Mouse (Mus musculus): ENCODE measurements around the gene Runx2.

Runx2 gene

GRCm38 (mm10) chr17:44599856-44600255 is 214.7 kb downstream of the Runx2 start:
- DNase-seq (ENCODE audit: low read depth in 1 of 2, low spot score in 2 of 2): no peak

- DNase-seq (ENCODE audit: low read depth in 1 of 2, low spot score in 2 of 2): no peak
These were observed 215.5 kb downstream of the Runx2 start for GRCm38 (mm10) chr17:44599132-44599531.

- no peak for DNase-seq (ENCODE audit: low read depth in 1 of 2, low spot score in 2 of 2)
These were observed 216.6 kb downstream of the Runx2 start for GRCm38 (mm10) chr17:44597918-44598504.

GRCm38 (mm10) chr17:44592737-44593090 is 221.9 kb downstream of the Runx2 start:
- no peak for DNase-seq (ENCODE audit: low read depth in 1 of 2, low spot score in 2 of 2)

- no peak for DNase-seq (ENCODE audit: low read depth in 1 of 2, low spot score in 2 of 2)
These were observed 222.4 kb downstream of the Runx2 start for GRCm38 (mm10) chr17:44592067-44592736.

GRCm38 (mm10) chr17:44588470-44588869 is 226.1 kb downstream of the Runx2 start:
- no peak for DNase-seq (ENCODE audit: low read depth in 1 of 2, low spot score in 2 of 2)

GRCm38 (mm10) chr17:44588020-44588419 is 226.6 kb downstream of the Runx2 start:
- DNase-seq (ENCODE audit: low read depth in 1 of 2, low spot score in 2 of 2): no peak

GRCm38 (mm10) chr17:44586196-44586595 is 228.4 kb downstream of the Runx2 start:
- DNase-seq (ENCODE audit: low read depth in 1 of 2, low spot score in 2 of 2): no peak

GRCm38 (mm10) chr17:44584781-44585180 is 229.8 kb downstream of the Runx2 start:
- no peak for DNase-seq (ENCODE audit: low read depth in 1 of 2, low spot score in 2 of 2)

- no peak for DNase-seq (ENCODE audit: low read depth in 1 of 2, low spot score in 2 of 2)
These were observed 236.8 kb downstream of the Runx2 start for GRCm38 (mm10) chr17:44577791-44578190.

GRCm38 (mm10) chr17:44570899-44571298 is 243.7 kb downstream of the Runx2 start:
- DNase-seq (ENCODE audit: low read depth in 1 of 2, low spot score in 2 of 2): no peak

GRCm38 (mm10) chr17:44569020-44569621 is 245.5 kb downstream of the Runx2 start:
- DNase-seq (ENCODE audit: low read depth in 1 of 2, low spot score in 2 of 2): no peak

GRCm38 (mm10) chr17:44566992-44567391 is 247.6 kb downstream of the Runx2 start:
- no peak for DNase-seq (ENCODE audit: low read depth in 1 of 2, low spot score in 2 of 2)

- no peak for DNase-seq (ENCODE audit: low read depth in 1 of 2, low spot score in 2 of 2)
These were observed 248.6 kb downstream of the Runx2 start for GRCm38 (mm10) chr17:44565884-44566515.

- DNase-seq (ENCODE audit: low read depth in 1 of 2, low spot score in 2 of 2): no peak
These were observed 249.2 kb downstream of the Runx2 start for GRCm38 (mm10) chr17:44565311-44565831.

GRCm38 (mm10) chr17:44564611-44565198 is 249.9 kb downstream of the Runx2 start:
- DNase-seq (ENCODE audit: low read depth in 1 of 2, low spot score in 2 of 2): no peak

GRCm38 (mm10) chr17:44560016-44560415 is 254.6 kb downstream of the Runx2 start:
- DNase-seq (ENCODE audit: low read depth in 1 of 2, low spot score in 2 of 2): no peak

GRCm38 (mm10) chr17:44557199-44558111 is 257.1 kb downstream of the Runx2 start:
- DNase-seq (ENCODE audit: low read depth in 1 of 2, low spot score in 2 of 2): no peak

- no peak for DNase-seq (ENCODE audit: low read depth in 1 of 2, low spot score in 2 of 2)
These were observed 259.7 kb downstream of the Runx2 start for GRCm38 (mm10) chr17:44554941-44555340.

GRCm38 (mm10) chr17:44549551-44549950 is 265.0 kb downstream of the Runx2 start:
- no peak for DNase-seq (ENCODE audit: low read depth in 1 of 2, low spot score in 2 of 2)
